Mouse (Mus musculus): ENCODE measurements at regions not wholly inside any gene's neighbourhood (a gene's known extent, or its start where the extent isn't known, plus 50 kb on each side); places are given as distances from the start of the nearest gene placed in this dataset.
A peak's percentile ranks its signal among the peaks of the same experiment; 100 is the strongest.

- no peak for DNase-seq (ENCODE audit: low spot score in 2 of 2)
- TF ChIP-seq CTCF (conservative IDR thresholded peaks at IDR 0.05), result no peak
- no peak overlapping the region for H3K27ac ChIP-seq
- H3K4me3 ChIP-seq, result no peak overlapping the region
These were observed 577.5 kb upstream of the Sox9 start for GRCm38 (mm10) chr11:112204561-112204960.

- TF ChIP-seq CTCF (conservative IDR thresholded peaks at IDR 0.05), result peak; percentile 86
- no peak overlapping the region for H3K4me3 ChIP-seq
- peak; percentile 34 to 65 for DNase-seq (ENCODE audit: low spot score in 2 of 2)
- H3K27ac ChIP-seq, result no peak overlapping the region
These were observed 572.6 kb upstream of the Sox9 start for GRCm38 (mm10) chr11:112209414-112209813.

GRCm38 (mm10) chr11:112219046-112219720, 562.8 kb upstream of the Sox9 start:
- no peak for DNase-seq (ENCODE audit: low spot score in 2 of 2)
- TF ChIP-seq CTCF (conservative IDR thresholded peaks at IDR 0.05), result no peak
- no peak overlapping the region for H3K27ac ChIP-seq
- no peak overlapping the region for H3K4me3 ChIP-seq

GRCm38 (mm10) chr11:112234492-112235116, 547.4 kb upstream of the Sox9 start:
- Histone ChIP-seq H3K27ac (no peak overlapping the region), H3K4me3 (no peak overlapping the region)
- TF ChIP-seq CTCF (conservative IDR thresholded peaks at IDR 0.05), result no peak
- no peak for DNase-seq (ENCODE audit: low spot score in 2 of 2)

GRCm38 (mm10) chr11:112238960-112239884, 542.8 kb upstream of the Sox9 start:
- DNase-seq (ENCODE audit: low spot score in 2 of 2), result no peak
- TF ChIP-seq CTCF (conservative IDR thresholded peaks at IDR 0.05), result no peak
- Histone ChIP-seq H3K4me3 (no peak overlapping the region), H3K27ac (no peak overlapping the region)

- TF ChIP-seq CTCF (conservative IDR thresholded peaks at IDR 0.05), result no peak
- no peak for DNase-seq (ENCODE audit: low spot score in 2 of 2)
- Histone ChIP-seq H3K27ac (no peak overlapping the region), H3K4me3 (no peak overlapping the region)
These were observed 529.5 kb upstream of the Sox9 start for GRCm38 (mm10) chr11:112252548-112252947.

- TF ChIP-seq CTCF (conservative IDR thresholded peaks at IDR 0.05), result no peak
- Histone ChIP-seq H3K4me3 (no peak overlapping the region), H3K27ac (no peak overlapping the region)
- DNase-seq (ENCODE audit: low spot score in 2 of 2), result no peak
These were observed 529.0 kb upstream of the Sox9 start for GRCm38 (mm10) chr11:112253061-112253460.

- H3K27ac ChIP-seq, result no peak overlapping the region
- no peak for DNase-seq (ENCODE audit: low spot score in 2 of 2)
- TF ChIP-seq CTCF (conservative IDR thresholded peaks at IDR 0.05), result no peak
- H3K4me3 ChIP-seq, result no peak overlapping the region
These were observed 525.7 kb upstream of the Sox9 start for GRCm38 (mm10) chr11:112256326-112256725.

GRCm38 (mm10) chr11:112264077-112264476, 517.9 kb upstream of the Sox9 start:
- DNase-seq (ENCODE audit: low spot score in 2 of 2), result no peak
- Histone ChIP-seq H3K27ac (no peak overlapping the region), H3K4me3 (no peak overlapping the region)
- no peak for TF ChIP-seq CTCF (conservative IDR thresholded peaks at IDR 0.05)

- DNase-seq (ENCODE audit: low spot score in 2 of 2), result no peak
- Histone ChIP-seq H3K4me3 (no peak overlapping the region), H3K27ac (no peak overlapping the region)
- no peak for TF ChIP-seq CTCF (conservative IDR thresholded peaks at IDR 0.05)
These were observed 511.1 kb upstream of the Sox9 start for GRCm38 (mm10) chr11:112270911-112271310.

- no peak for DNase-seq (ENCODE audit: low spot score in 2 of 2)
- no peak overlapping the region for H3K27ac ChIP-seq
- no peak overlapping the region for H3K4me3 ChIP-seq
- TF ChIP-seq CTCF (conservative IDR thresholded peaks at IDR 0.05), result no peak
These were observed 503.5 kb upstream of the Sox9 start for GRCm38 (mm10) chr11:112278566-112278965.

GRCm38 (mm10) chr11:112282911-112283310, 499.1 kb upstream of the Sox9 start:
- Histone ChIP-seq H3K4me3 (no peak overlapping the region), H3K27ac (no peak overlapping the region)
- no peak for TF ChIP-seq CTCF (conservative IDR thresholded peaks at IDR 0.05)
- DNase-seq (ENCODE audit: low spot score in 2 of 2), result no peak

- Histone ChIP-seq H3K4me3 (no peak overlapping the region), H3K27ac (no peak overlapping the region)
- TF ChIP-seq CTCF (conservative IDR thresholded peaks at IDR 0.05), result no peak
- DNase-seq (ENCODE audit: low spot score in 2 of 2), result peak; percentile 27 to 59
These were observed 483.1 kb upstream of the Sox9 start for GRCm38 (mm10) chr11:112298901-112299341.

All from layer of hippocampus, adult 2 months (tissue).